Mouse (Mus musculus): Measurements from ENCODE around the gene Gm49373. TPM values are rescaled to one million over a fixed set of nuclear protein-coding genes. Genes with fewer than 3 reads are reported as not detected.
"Not testable (repeated sequence)": the region's sequence is repeated elsewhere in the genome, so short reads cannot be mapped to it uniquely, and the experiment has no call there.

Gene Gm49373
- polyA plus RNA-seq, 1 experiment from 2014 or later, result 0.47 TPM

DNA sequence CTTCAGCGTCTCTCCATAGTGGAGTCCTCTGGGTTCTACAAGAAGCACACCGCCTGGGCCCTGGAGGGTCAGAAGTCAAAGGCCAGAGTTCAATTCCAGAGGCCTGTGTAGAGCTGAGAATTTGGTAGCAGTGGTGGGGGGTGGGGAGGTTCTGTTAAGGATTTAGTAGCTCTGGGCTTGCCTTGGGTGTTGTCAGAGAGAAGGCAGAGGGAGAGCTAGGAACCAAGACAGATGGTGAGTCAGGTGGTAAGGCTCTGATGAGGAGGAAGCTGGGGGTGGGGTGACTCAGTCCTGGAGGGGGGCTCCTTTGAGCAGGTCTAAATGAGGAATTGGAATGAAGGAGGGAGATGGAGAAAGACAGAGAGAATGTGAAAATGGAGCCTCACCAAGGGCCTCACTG lies 10.0 kb downstream of the Gm49373 start:
- no peak overlapping the region for H3K27ac ChIP-seq
- 73% methylated on average over 2 of the region's 2 CpGs for WGBS

DNA sequence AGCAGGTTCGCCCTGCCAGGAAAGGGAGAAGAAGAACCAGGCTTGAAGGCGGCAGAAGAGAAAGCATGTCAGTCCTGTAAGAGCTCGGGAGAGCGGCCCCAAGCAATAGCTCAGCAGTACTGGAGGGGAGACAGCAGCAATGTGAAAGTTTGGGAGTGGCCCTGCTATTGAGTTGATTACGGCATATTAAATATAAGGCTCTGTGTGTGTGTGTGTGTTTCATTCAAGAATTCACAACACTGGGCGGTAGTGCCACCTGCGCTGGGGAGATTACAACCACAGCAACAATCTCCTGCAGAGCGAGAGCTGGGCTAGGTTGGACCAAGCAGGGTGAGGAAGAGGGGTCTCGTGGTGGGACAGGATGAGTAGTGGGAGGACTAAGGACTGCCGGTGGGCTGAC lies 21.3 kb downstream of the Gm49373 start:
- Histone ChIP-seq H3K27ac (no peak overlapping the region), H3K9ac (no peak overlapping the region), H3K36me3 (no peaks in the 10 kb centered on the region), H3K9me3 (no peaks in the 10 kb centered on the region), H3K4me1 (no peaks in the 10 kb centered on the region), H3K4me3 (no peak overlapping the region), H3K27me3 (no peaks in the 10 kb centered on the region), H3K4me2 (no peak overlapping the region)
- no peak for ATAC-seq (ENCODE audit: borderline replicate concordance, extremely low read depth, low FRiP score, low TSS enrichment)
- WGBS, result 53% methylated on average over 10 of the region's 10 CpGs

More for the DNA sequence above, 10.0 kb downstream of the Gm49373 start:
- ATAC-seq (ENCODE audit: borderline replicate concordance, extremely low read depth, low FRiP score, low TSS enrichment), result no peak
- Histone ChIP-seq H3K4me2 (no peak overlapping the region), H3K4me1 (no peaks in the 10 kb centered on the region), H3K27me3 (no peaks in the 10 kb centered on the region), H3K36me3 (peaks cover 25% of the 10 kb centered on the region), H3K9me3 (no peaks in the 10 kb centered on the region), H3K4me3 (no peak overlapping the region), H3K9ac (no peak overlapping the region)

- no peaks in the 10 kb centered on the region for H3K36me3 ChIP-seq
- ATAC-seq (ENCODE audit: borderline replicate concordance, extremely low read depth, low FRiP score, low TSS enrichment), result no peak
- no peak overlapping the region for H3K4me3 ChIP-seq
- no peaks in the 10 kb centered on the region for H3K27me3 ChIP-seq
- no peak overlapping the region for H3K9ac ChIP-seq
- 68% methylated on average over 3 of the region's 3 CpGs for WGBS
- H3K9me3 ChIP-seq, result no peaks in the 10 kb centered on the region
- H3K4me1 ChIP-seq, result no peaks in the 10 kb centered on the region
- H3K27ac ChIP-seq, result no peak overlapping the region
- no peak overlapping the region for H3K4me2 ChIP-seq
Measured at GRCm38 (mm10) chr9:21045235-21045634, 27.7 kb downstream of the Gm49373 start.

- ATAC-seq (ENCODE audit: borderline replicate concordance, extremely low read depth, low FRiP score, low TSS enrichment), result not testable (repeated sequence)
Measured at GRCm38 (mm10) chr9:21044785-21045184, 28.1 kb downstream of the Gm49373 start.

GRCm38 (mm10) chr9:21043563-21043962 lies 29.3 kb downstream of the Gm49373 start:
- Histone ChIP-seq H3K4me3 (no peak overlapping the region), H3K9me3 (no peaks in the 10 kb centered on the region), H3K27ac (no peak overlapping the region), H3K4me1 (peaks cover 2% of the 10 kb centered on the region; the same call in 1 of the 2 replicates), H3K9ac (no peak overlapping the region), H3K4me2 (no peak overlapping the region), H3K27me3 (peaks cover 16% of the 10 kb centered on the region), H3K36me3 (no peaks in the 10 kb centered on the region)
- WGBS, result 75% methylated on average over 4 of the region's 4 CpGs
- ATAC-seq (ENCODE audit: borderline replicate concordance, extremely low read depth, low FRiP score, low TSS enrichment), result no peak

More at GRCm38 (mm10) chr9:21044785-21045184, 28.1 kb downstream of the Gm49373 start:
- H3K4me1 ChIP-seq, H3K36me3 ChIP-seq, H3K4me2 ChIP-seq, H3K27ac ChIP-seq, H3K9ac ChIP-seq, H3K4me3 ChIP-seq, H3K9me3 ChIP-seq, H3K27me3 ChIP-seq: not testable (repeated sequence)
- WGBS, result 49% methylated on average over 1 of the region's 1 CpGs

- Histone ChIP-seq H3K4me2 (no peak overlapping the region), H3K9ac (no peak overlapping the region), H3K27me3 (peaks cover 38% of the 10 kb centered on the region), H3K36me3 (no peaks in the 10 kb centered on the region), H3K27ac (no peak overlapping the region), H3K4me3 (no peak overlapping the region), H3K9me3 (no peaks in the 10 kb centered on the region), H3K4me1 (peaks cover 21% of the 10 kb centered on the region)
- 26% methylated on average over 4 of the region's 4 CpGs for WGBS
- no peak for ATAC-seq (ENCODE audit: borderline replicate concordance, extremely low read depth, low FRiP score, low TSS enrichment)
Measured at GRCm38 (mm10) chr9:21041308-21041707, 31.6 kb downstream of the Gm49373 start.

DNA sequence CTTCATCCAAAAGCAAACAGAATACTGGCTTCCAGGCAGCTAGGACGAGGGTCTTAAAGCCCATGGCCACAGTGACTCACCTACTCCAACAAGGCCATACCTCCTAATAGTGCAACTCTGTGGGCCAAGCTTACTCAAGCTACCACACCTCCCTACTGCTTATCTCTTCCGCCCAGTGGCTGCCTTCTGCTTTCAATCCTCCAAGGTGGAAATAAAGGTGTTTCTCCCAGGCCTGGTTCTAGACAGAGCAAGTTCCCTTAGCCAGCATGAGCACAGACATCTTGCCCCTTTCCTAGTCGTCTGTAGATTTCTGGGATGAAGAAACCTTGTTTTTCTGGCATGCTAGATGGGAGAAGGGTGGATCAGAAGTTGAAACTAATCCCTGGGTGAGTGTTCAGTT lies 33.1 kb downstream of the Gm49373 start:
- 75% methylated on average over 3 of the region's 3 CpGs for WGBS

GRCm38 (mm10) chr9:21037481-21037891 lies 35.4 kb downstream of the Gm49373 start:
- H3K4me2 ChIP-seq, result peak overlapping the region; percentile 76
- peak overlapping the region; percentile 39 for H3K4me3 ChIP-seq
- peak; percentile 15; the same call in 1 of the 2 replicates for ATAC-seq (ENCODE audit: borderline replicate concordance, extremely low read depth, low FRiP score, low TSS enrichment)
- no peaks in the 10 kb centered on the region for H3K9me3 ChIP-seq
- peaks cover 44% of the 10 kb centered on the region for H3K4me1 ChIP-seq
- H3K27ac ChIP-seq, result no peak overlapping the region
- peaks cover 75% of the 10 kb centered on the region for H3K27me3 ChIP-seq
- H3K36me3 ChIP-seq, result no peaks in the 10 kb centered on the region
- peak overlapping the region; percentile 22 for H3K9ac ChIP-seq
- WGBS, result 2% methylated on average over 31 of the region's 31 CpGs

More for the DNA sequence above, 33.1 kb downstream of the Gm49373 start:
- no peak overlapping the region for H3K4me3 ChIP-seq
- peaks cover 29% of the 10 kb centered on the region for H3K4me1 ChIP-seq
- no peaks in the 10 kb centered on the region for H3K36me3 ChIP-seq
- no peak overlapping the region for H3K9ac ChIP-seq
- no peak for ATAC-seq (ENCODE audit: borderline replicate concordance, extremely low read depth, low FRiP score, low TSS enrichment)
- no peak overlapping the region for H3K4me2 ChIP-seq
- peaks cover 53% of the 10 kb centered on the region for H3K27me3 ChIP-seq
- no peak overlapping the region for H3K27ac ChIP-seq
- no peaks in the 10 kb centered on the region for H3K9me3 ChIP-seq

- H3K27me3 ChIP-seq, result peaks cover 83% of the 10 kb centered on the region
- H3K4me1 ChIP-seq, result peaks cover 52% of the 10 kb centered on the region
- peak overlapping the region; percentile 39; the same call in 1 of the 2 replicates for H3K4me3 ChIP-seq
- peak overlapping the region; percentile 76 for H3K4me2 ChIP-seq
- ATAC-seq (ENCODE audit: borderline replicate concordance, extremely low read depth, low FRiP score, low TSS enrichment), result no peak
- no peaks in the 10 kb centered on the region for H3K9me3 ChIP-seq
- H3K36me3 ChIP-seq, result no peaks in the 10 kb centered on the region
- H3K27ac ChIP-seq, result no peak overlapping the region
- WGBS, result 3% methylated on average over 22 of the region's 22 CpGs
- 0 out of 2 replicates have a peak overlapping the region, but pooled peaks have one; percentile 22 for H3K9ac ChIP-seq
Measured at GRCm38 (mm10) chr9:21036666-21037065, 36.2 kb downstream of the Gm49373 start.

GRCm38 (mm10) chr9:21036161-21036560 lies 36.7 kb downstream of the Gm49373 start:
- Histone ChIP-seq H3K4me3 (0 out of 2 replicates have a peak overlapping the region, but pooled peaks have one; percentile 39), H3K9ac (no peak overlapping the region), H3K4me1 (peaks cover 57% of the 10 kb centered on the region), H3K9me3 (no peaks in the 10 kb centered on the region), H3K36me3 (no peaks in the 10 kb centered on the region), H3K4me2 (peak overlapping the region; percentile 76; the same call in 1 of the 2 replicates), H3K27me3 (peaks cover 85% of the 10 kb centered on the region), H3K27ac (no peak overlapping the region)
- WGBS, result 10% methylated on average over 20 of the region's 20 CpGs
- no peak for ATAC-seq (ENCODE audit: borderline replicate concordance, extremely low read depth, low FRiP score, low TSS enrichment)

- Histone ChIP-seq H3K27me3 (peaks cover 85% of the 10 kb centered on the region), H3K27ac (no peak overlapping the region), H3K9me3 (no peaks in the 10 kb centered on the region), H3K36me3 (no peaks in the 10 kb centered on the region), H3K4me2 (no peak overlapping the region), H3K4me1 (peaks cover 61% of the 10 kb centered on the region), H3K4me3 (no peak overlapping the region), H3K9ac (no peak overlapping the region)
- ATAC-seq (ENCODE audit: borderline replicate concordance, extremely low read depth, low FRiP score, low TSS enrichment), result no peak
- WGBS, result 31% methylated on average over 9 of the region's 9 CpGs
Measured at GRCm38 (mm10) chr9:21035586-21035985, 37.3 kb downstream of the Gm49373 start.

- H3K27me3 ChIP-seq, result peaks cover 79% of the 10 kb centered on the region
- no peak overlapping the region for H3K4me2 ChIP-seq
Measured at GRCm38 (mm10) chr9:21034481-21035085, 38.3 kb downstream of the Gm49373 start.

More at GRCm38 (mm10) chr9:21034481-21035085, 38.3 kb downstream of the Gm49373 start:
- Histone ChIP-seq H3K36me3 (no peaks in the 10 kb centered on the region), H3K27ac (no peak overlapping the region), H3K4me1 (peaks cover 71% of the 10 kb centered on the region), H3K9ac (no peak overlapping the region), H3K4me3 (no peak overlapping the region), H3K9me3 (no peaks in the 10 kb centered on the region)
- no peak for ATAC-seq (ENCODE audit: borderline replicate concordance, extremely low read depth, low FRiP score, low TSS enrichment)
- WGBS, result 5% methylated on average over 17 of the region's 17 CpGs
